Mouse (Mus musculus): ENCODE measurements at regions not wholly inside any gene's neighbourhood (a gene's known extent, or its start where the extent isn't known, plus 50 kb on each side); places are given as distances from the start of the nearest gene placed in this dataset.

GRCm38 (mm10) chr5:24237201-24237600 is 72.4 kb downstream of the Nupl2 start:
- DNase-seq (ENCODE audit: low spot score) = no peak

DNA sequence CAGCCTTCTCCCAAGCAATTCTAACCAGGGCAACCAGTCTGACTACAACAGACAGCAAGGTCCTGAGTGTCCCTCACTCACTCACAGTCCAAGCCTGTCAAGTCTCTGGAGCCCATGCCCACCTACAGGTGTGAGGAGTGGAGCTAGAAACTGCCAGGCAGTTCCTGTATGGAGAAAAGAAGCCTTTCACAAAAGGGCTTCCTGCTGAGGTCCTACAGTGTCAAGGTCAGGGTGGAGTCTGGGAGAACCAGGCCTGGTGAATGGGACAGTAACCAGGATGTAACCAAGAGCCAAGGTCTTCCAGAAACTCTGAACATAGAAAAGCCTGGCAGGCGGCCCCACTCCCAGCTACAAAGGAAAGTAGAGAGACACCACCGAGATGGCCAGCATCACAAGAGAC is 74.2 kb downstream of the Nupl2 start:
- DNase-seq (ENCODE audit: low spot score) = no peak

DNA sequence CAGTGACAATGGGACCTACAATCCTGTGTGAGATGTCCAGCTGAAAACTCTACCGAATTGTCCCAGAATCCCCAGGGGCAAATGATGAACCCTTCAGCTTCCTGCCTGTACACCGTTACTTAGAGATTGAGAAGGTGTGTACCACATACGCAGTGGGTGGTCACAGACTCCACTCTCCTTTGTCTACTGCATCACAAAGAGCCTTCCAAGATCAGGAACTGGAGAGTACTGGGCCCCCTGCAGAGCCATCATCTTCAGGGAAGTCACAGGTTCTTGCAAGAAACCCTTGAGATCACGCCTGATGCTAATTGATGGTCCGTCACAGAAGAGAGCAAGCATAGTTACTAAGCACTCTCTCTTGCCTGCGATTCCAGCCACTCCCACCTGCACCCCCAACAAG is 79.4 kb downstream of the Nupl2 start:
- DNase-seq (ENCODE audit: low spot score) = no peak

DNA sequence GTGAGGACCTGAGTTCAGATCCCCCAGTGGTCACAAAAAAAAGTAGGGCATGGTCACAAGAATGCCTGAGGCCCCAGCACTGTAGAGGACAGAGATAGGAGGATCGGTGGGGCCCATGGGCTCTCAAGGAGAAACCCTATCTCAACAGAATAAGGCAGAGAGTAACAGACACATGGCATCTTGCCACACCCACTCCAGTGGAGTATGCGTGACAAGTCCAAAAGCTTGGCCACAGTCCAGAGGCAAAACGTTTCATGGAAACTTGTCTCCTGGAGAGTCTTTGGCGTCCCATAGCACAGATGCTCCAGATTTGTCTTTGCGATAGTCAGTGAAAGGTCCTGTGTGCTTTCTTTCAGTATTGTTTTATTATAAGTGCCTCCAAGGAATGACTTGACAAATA is 90.7 kb downstream of the Nupl2 start:
- no peak for DNase-seq (ENCODE audit: low spot score)

- peak; percentile 29 for DNase-seq (ENCODE audit: low spot score)
Measured at GRCm38 (mm10) chr5:24261098-24261497, 90.3 kb downstream of the Kcnh2 start.

GRCm38 (mm10) chr5:24262146-24262545 is 89.3 kb downstream of the Kcnh2 start:
- DNase-seq (ENCODE audit: low spot score) = no peak

DNA sequence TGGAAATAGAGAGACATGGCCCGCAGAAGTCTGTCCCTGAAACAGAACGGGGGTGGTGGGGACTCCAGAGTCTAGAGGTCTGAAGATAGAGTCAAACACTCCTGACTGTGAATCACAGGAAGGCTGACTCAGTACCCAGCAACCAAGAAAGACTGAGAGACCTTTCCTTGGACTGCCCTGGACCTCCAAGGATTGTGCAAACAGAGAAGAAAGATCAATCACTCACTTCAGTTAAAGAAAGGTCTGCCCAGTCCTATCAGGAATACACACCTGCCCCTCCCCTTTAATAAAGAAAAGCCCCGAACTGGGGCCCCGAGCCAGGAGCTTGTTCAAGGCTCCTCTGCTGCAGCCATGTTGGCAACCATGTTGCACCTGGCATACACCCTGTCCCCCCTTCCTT is 87.3 kb downstream of the Kcnh2 start:
- no peak for DNase-seq (ENCODE audit: low spot score)

- DNase-seq (ENCODE audit: low spot score) = no peak
Measured at GRCm38 (mm10) chr5:24265431-24265830, 86.0 kb downstream of the Kcnh2 start.

DNA sequence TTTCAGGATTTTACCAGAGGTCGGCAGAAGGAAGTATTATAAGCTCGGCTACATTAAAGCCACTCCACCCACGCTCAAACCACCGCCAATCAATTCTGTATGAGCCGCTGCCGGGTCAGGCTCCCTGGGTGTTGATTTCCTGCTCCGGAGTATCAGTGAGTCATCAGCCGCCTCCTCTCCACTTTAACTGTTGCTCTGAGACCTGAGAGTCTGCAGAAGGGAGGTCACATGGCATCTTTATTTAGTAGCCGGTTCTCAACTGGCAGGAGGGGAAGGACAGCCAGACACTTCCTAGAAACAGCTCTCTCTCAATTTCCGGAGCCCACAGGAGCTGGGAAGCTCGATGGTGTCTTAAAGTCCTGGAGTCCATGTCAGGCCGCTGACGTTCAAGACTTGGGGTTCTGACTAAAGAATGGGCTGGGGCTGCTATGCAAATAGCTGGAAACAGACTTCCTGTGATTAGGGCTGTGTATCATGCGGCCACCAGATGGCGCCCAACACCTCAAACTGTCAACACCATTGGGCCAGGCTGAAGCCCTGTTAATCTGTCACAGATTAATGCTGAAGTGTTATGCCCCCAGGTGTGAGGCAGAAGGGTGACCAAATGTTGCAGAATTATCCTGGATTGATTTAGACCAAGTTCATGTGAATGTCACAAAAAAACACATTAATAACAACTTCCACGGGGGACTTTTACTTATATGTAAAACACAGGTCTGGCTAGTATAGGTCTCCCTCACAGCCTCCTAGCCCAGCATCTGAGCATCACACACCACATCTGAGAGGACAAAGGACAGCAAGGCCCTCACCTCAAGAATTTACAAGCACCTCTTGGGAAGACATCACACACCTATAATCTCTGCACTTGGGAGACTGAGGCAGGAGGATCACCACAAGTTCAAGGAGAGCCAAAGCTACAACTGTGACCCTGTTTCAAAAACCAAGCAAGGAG is 84.8 kb downstream of the Kcnh2 start:
- DNase-seq (ENCODE audit: low spot score) = peak; percentile 62
